Mouse (Mus musculus) stomach, postnatal 0 days (tissue): ENCODE results near the gene Mrgprg.

ENCODE experiments used
- CTCF ChIP-seq: IDR thresholded peaks from 2 replicates; pipeline ENCODE4 v1.5.1; 2016; ENCODE audit warnings: antibody characterized with exemption, low read depth, mild to moderate bottlenecking, moderate library complexity
- EP300 ChIP-seq: optimal IDR thresholded peaks from 2 replicates; pipeline ENCODE3; 2016; ENCODE audit warnings: antibody characterized with exemption

- TF ChIP-seq CTCF = no peak
- TF ChIP-seq EP300 = no peak
These were observed 16.7 kb upstream of the Mrgprg start for GRCm38 (mm10) chr7:143783378-143783995.
